Mouse (Mus musculus): ENCODE results near the gene Asic2.

Asic2 gene

DNA sequence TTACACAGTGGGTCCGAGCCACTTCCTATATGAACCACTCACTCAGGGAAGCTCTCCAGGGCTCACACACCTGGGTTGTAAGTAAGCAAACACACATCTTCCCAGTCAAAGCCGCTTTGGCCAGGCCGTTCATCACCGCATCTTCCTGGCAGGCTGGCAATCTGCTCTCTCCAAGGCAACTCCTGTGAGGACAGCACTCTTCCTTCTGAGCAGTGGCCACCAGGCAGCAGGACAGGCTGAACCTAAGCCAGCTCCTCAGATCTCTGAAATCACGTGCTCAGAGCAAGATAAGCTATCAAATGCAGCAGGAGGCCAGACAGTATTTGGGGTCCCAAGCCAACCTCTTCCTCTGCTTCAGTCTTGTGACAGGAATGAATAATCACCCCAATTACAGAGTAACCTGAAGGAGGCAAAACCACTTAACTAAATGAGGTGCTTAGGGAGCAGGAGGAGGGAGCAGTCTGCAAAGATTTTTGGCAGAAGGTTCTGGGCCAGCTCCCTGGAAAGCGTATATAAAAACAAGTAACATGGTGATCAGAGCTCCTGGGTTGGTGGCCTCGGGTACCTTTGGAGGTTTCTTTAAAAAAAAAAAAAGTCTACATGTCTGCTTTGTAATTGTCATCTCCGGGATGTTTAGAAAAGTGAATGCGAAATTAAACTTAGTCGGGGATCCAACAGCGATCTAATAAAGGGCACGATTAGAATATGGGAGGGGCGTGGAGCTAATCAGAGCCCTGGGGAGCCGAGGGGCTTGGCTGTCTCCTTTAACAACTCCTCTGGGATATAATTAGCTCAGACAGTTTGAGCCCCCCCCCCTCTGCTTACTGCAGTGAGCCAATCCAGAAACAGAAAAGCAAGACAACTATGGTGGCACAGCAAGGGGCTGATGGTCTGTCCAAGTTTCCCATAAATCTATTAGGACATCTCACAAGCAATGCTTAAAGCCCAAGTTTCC lies 450.0 kb downstream of the Asic2 start:
- CTCF ChIA-PET: interaction anchor here in 3 of 4 experiments (0.6 to 0.8 kb wide), 7 partner anchors 16 to 1556 kb away, joined by 3 to 8 read pairs (median 3); partner anchors contain the start of gene Utp6 (in 1 of the 3)

GRCm38 (mm10) chr11:81515754-81516153 lies 452.5 kb downstream of the Asic2 start:
- ChIA-PET POLR2A (no interaction called here), CTCF (no interaction called here)

More for the DNA sequence above, 450.0 kb downstream of the Asic2 start:
- POLR2A ChIA-PET: interaction anchor here in 2 of 4 experiments (0.6 to 1.5 kb wide), 7 partner anchors 9 to 629 kb away, joined by 3 to 5 read pairs (median 3); no protein-coding TSS in a partner anchor

- POLR2A ChIA-PET: no interaction called here
- CTCF ChIA-PET: no interaction called here
These were observed 455.8 kb downstream of the Asic2 start for GRCm38 (mm10) chr11:81512434-81512833.

DNA sequence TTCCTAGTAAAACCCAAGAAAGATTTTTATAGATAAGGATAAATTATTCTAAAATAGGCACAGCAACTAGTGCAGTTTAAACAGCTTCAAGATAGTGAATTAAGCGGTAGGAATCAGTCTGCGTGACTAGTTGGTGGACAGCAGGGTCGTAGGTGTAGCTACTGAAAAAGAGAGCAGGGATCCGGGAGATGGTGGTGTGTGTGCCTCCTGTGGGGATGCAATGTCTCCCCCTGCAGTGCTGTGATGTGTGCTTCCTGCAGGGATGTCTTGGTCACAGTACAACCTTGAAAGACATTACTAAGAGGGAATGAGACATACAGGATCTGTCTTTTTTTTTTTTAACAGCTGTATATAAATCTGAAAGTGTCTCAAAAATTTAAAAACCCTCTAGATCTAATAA lies 456.9 kb downstream of the Asic2 start:
- POLR2A ChIA-PET: no interaction called here
- CTCF ChIA-PET: interaction anchor here in 1 of 4 experiments (0.7 kb wide), 1 partner anchor 194 kb away, joined by 6 read pairs; no protein-coding TSS in a partner anchor

GRCm38 (mm10) chr11:81508385-81509233 lies 459.6 kb downstream of the Asic2 start:
- ChIA-PET CTCF (interaction anchor here in 3 of 4 experiments (0.6 to 0.8 kb wide), 5 partner anchors 22 to 1024 kb away, joined by 3 to 10 read pairs (median 3); no protein-coding TSS in a partner anchor), POLR2A (interaction anchor here in 1 of 4 experiments (0.7 to 1.0 kb wide), 2 partner anchors 10 to 23 kb away, joined by 3 read pairs; no protein-coding TSS in a partner anchor)

GRCm38 (mm10) chr11:81504791-81505430 lies 463.3 kb downstream of the Asic2 start:
- ChIA-PET POLR2A (no interaction called here), CTCF (no interaction called here)

- CTCF ChIA-PET: no interaction called here
These were observed 466.6 kb downstream of the Asic2 start for GRCm38 (mm10) chr11:81501473-81502246.

DNA sequence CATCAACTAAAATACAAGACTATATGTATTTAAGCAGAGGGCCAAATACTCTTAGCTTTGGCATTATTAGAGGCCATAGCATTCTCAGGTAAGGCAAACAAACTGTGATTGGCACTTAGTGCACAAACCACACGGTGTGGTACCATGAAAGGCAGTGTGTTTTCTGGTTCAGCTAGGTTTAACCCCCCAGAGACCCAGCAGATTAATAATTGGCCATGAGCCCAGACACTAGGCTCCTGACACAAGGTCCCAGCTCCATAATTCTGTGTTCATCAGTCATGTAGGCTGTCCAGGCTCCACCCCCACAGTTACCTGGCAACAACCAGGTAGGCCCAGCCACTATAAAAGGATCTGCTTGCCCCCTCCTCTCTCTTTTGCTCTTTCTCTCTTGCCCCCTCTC lies 469.3 kb downstream of the Asic2 start:
- ChIA-PET POLR2A (interaction anchor here in 1 of 4 experiments (0.7 kb wide), 1 partner anchor 643 kb away, joined by 3 read pairs; no protein-coding TSS in a partner anchor), CTCF (no interaction called here)

More at GRCm38 (mm10) chr11:81501473-81502246, 466.6 kb downstream of the Asic2 start:
- POLR2A ChIA-PET: no interaction called here

DNA sequence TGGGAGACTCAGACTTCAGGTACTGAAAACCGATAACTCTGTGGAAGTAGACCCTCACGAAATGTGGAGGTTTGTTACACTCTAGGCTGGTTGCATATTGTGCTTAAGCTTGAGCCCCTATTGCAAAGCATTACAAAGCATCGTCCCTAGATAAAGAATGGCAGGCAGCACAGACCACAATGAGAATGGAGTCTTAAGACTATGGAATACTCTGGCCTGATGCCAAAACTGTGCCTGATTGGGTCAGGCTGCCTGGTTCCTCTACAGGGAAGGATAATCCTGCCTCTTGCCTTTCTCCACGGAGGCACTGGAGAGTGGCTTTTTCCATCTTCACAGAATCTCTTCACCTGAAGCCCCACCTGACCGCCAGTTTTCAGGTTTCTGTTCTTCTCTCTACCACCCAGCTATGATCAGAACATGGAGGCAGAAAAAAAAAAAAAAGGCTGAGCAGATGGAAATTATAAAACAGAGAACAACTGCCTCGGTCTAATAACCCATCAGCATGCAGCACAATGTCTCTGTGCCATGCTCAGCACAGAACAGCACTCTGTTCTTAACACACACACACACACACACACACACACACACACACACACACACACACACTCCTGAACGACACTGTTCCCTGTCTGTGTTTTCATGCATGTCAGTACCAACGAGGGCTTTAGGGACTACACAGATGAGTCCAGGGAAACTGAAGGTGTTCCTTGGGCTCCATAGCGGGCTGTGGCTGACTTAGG lies 470.4 kb downstream of the Asic2 start:
- CTCF ChIA-PET: interaction anchor here in 1 of 4 experiments (0.6 kb wide), 2 partner anchors 20 to 124 kb away, joined by 4 to 5 read pairs; no protein-coding TSS in a partner anchor
- POLR2A ChIA-PET: no interaction called here

- ChIA-PET POLR2A (no interaction called here), CTCF (interaction anchor here in 3 of 4 experiments (0.5 to 0.7 kb wide), 3 partner anchors 20 to 181 kb away, joined by 3 to 10 read pairs (median 3); no protein-coding TSS in a partner anchor)
These were observed 471.8 kb downstream of the Asic2 start for GRCm38 (mm10) chr11:81496446-81496845.

GRCm38 (mm10) chr11:81492351-81492750 lies 475.9 kb downstream of the Asic2 start:
- ChIA-PET CTCF (interaction anchor here in 1 of 4 experiments (0.6 kb wide), 1 partner anchor 1444 kb away, joined by 3 read pairs; no protein-coding TSS in a partner anchor), POLR2A (interaction anchor here in 1 of 4 experiments (0.6 kb wide), 1 partner anchor 27 kb away, joined by 3 read pairs; no protein-coding TSS in a partner anchor)

- CTCF ChIA-PET: interaction anchor here in 1 of 4 experiments (0.7 kb wide), 1 partner anchor 142 kb away, joined by 13 read pairs; no protein-coding TSS in a partner anchor
- POLR2A ChIA-PET: no interaction called here
These were observed 479.0 kb downstream of the Asic2 start for GRCm38 (mm10) chr11:81489144-81489735.

DNA sequence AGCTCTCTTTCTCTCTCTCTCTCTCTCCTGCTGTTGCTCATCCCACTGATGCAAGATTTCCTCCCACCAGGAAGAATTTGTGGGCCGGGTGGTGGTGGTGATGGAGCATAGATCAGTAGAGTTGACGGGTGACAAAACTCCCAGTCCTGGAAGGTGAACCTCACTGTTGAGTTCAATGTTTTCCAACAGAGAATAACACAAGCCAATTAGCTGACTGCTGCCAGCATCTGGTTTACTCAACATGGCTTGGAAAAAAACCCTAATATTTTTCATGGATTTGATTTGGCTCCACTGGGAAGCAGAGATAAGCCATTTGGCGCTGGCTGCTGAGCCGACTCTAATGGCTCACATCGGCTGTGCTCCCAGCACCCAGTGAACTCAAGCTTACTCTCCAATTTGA lies 479.6 kb downstream of the Asic2 start:
- ChIA-PET CTCF (no interaction called here), POLR2A (no interaction called here)

GRCm38 (mm10) chr11:81486265-81486940 lies 481.9 kb downstream of the Asic2 start:
- POLR2A ChIA-PET: no interaction called here
- CTCF ChIA-PET: no interaction called here

DNA sequence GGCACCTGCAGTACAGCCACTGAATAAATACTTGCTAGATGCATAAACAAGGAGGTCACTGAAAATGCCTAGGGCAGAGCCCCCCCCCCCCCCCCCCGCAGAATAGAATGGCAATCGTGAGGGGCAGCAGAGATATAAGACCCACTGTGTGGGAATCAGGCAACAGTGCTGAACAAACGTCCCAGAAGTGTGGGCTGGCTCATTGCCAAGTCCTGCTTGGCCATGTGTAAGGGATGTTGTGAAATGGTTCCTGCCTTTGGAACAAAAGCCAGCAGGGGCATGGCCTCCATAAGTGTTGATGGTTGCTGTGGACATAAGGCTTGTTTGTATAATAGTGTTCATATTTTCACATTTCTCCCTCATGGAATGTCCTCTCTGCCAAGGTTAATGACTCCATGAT lies 487.1 kb downstream of the Asic2 start:
- ChIA-PET CTCF (interaction anchor here in 1 of 4 experiments (0.6 kb wide), 1 partner anchor 575 kb away, joined by 3 read pairs; no protein-coding TSS in a partner anchor), POLR2A (no interaction called here)

DNA sequence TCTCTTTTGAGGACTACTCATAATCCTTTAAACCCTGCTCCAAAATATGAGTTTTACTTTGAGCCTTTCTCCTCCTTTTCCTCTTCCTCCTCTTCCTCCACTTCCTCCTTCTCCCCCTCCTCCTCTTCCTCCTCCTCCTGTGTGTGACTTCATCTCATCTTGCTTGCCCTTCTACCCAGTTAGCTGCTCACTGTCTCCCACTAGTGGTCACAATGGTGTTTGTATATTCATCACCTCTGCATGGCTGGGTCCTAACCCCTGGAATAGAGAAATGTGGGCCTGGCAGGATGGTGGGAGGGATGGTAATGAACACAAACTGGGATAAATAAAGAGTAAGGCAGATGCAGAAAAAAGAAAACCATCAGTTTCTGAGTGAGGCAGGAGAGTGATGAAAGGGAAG lies 492.0 kb downstream of the Asic2 start:
- POLR2A ChIA-PET: no interaction called here
- CTCF ChIA-PET: interaction anchor here in 3 of 4 experiments (0.6 to 1.5 kb wide), 11 partner anchors 8 to 921 kb away, joined by 3 to 6 read pairs (median 3); no protein-coding TSS in a partner anchor

Measured in embryonic stem cell, embryonic (primary cell).